Mouse (Mus musculus) heart, embryonic 14.5 days (tissue): Measurements from ENCODE around the gene Zfp385b. TPM values are rescaled to one million over a fixed set of nuclear protein-coding genes. Genes with fewer than 3 reads are reported as not detected.

Source experiments
- ATAC-seq: fragments of 200-750 bp; cut with Nextera tagmentation; 2 replicates; pipeline ENCODE4 v1.8.0; 2017; ENCODE audit warnings: low read depth, moderate TSS enrichment; ENCODE audit not compliant: insufficient number of reproducible peaks, insufficient read depth, low FRiP score
- H3K27ac ChIP-seq, 2 experiments: fragments of 200-500 bp in 1 of 2; fragments of 300-500 bp in 1 of 2; sonication (generic) in 1 of 2; replicated peaks in 1 of 2; 2 replicates each; pipeline ENCODE4 v1.5.1; 2012 to 2014; ENCODE audit warnings: low read depth in 2 of 2, low read length in 2 of 2, control low read depth in 1 of 2, mild to moderate bottlenecking in 1 of 2, mixed read lengths in 1 of 2; ENCODE audit not compliant: control insufficient read depth in 1 of 2, insufficient read depth in 1 of 2
- H3K27me3 ChIP-seq: fragments of 300-500 bp; sonication (generic); 2 replicates; pipeline ENCODE4 v1.6.1; 2014; ENCODE audit warnings: mild to moderate bottlenecking, low read length, control low read depth; ENCODE audit not compliant: control insufficient read depth, insufficient read depth
- H3K36me3 ChIP-seq: fragments of 300-500 bp; sonication (generic); 2 replicates; pipeline ENCODE4 v1.6.1; 2014; ENCODE audit warnings: mild to moderate bottlenecking, control low read depth, low read length, mixed read lengths; ENCODE audit not compliant: control insufficient read depth, insufficient read depth
- H3K4me1 ChIP-seq, 2 experiments: fragments of 200-500 bp in 1 of 2; fragments of 300-500 bp in 1 of 2; sonication (generic) in 1 of 2; 2 replicates each; pipeline ENCODE4 v1.6.1; 2012 to 2014; ENCODE audit warnings: low read length in 2 of 2, control low read depth in 1 of 2, mixed read lengths in 1 of 2; ENCODE audit not compliant: control insufficient read depth in 2 of 2, insufficient read depth in 2 of 2
- H3K4me2 ChIP-seq: fragments of 300-500 bp; sonication (generic); 2 replicates; pipeline ENCODE4 v1.6.1; 2014; ENCODE audit warnings: mild to moderate bottlenecking, low read length
- H3K4me3 ChIP-seq, 2 experiments: fragments of 200-500 bp in 1 of 2; fragments of 300-500 bp in 1 of 2; sonication (generic) in 1 of 2; 2 replicates each; pipeline ENCODE4 v1.5.1; 2012 to 2014; ENCODE audit warnings: low read length in 2 of 2, mild to moderate bottlenecking in 2 of 2, control low read depth in 1 of 2, low read depth in 1 of 2, moderate library complexity in 1 of 2; ENCODE audit not compliant: control insufficient read depth in 1 of 2, insufficient read depth in 1 of 2
- H3K9ac ChIP-seq: fragments of 300-500 bp; sonication (generic); 2 replicates; pipeline ENCODE4 v1.6.1; 2014; ENCODE audit warnings: mild to moderate bottlenecking, low read length
- H3K9me3 ChIP-seq: fragments of 300-500 bp; sonication (generic); 2 replicates; pipeline ENCODE4 v1.6.1; 2016; ENCODE audit warnings: low read length, control low read depth; ENCODE audit not compliant: control insufficient read depth
- WGBS: fragments of 180-500 bp; shearing (Covaris S2); extraction: QIAGEN DNeasy Blood & Tissue Kit; methylation state at CpG from one replicate; pipeline ENCODE4 v1.1.7; 2014; 5-methylcytosine and 5-hydroxymethylcytosine counted together
- polyA plus RNA-seq: library from polyadenylated mRNA; unstranded; fragments of >200 nt; fragmentation: Nextera tagmentation; extraction: Ambion mirVana; gene quantifications from 2 replicates; pipeline ENCODE4 v1.2.1, GENCODE M21; 2014

Zfp385b gene
- polyA plus RNA-seq, 1 experiment from 2014 or later = 3.0 TPM

GRCm38 (mm10) chr2:77379332-77379731 lies 440.1 kb downstream of the Zfp385b start:
- H3K27ac ChIP-seq = no peak overlapping the region
- no peak overlapping the region for H3K9ac ChIP-seq
- no peaks in the 10 kb centered on the region for H3K36me3 ChIP-seq
- ATAC-seq = no peak
- 76% methylated on average over 5 of the region's 5 CpGs for WGBS
- no peak overlapping the region for H3K4me2 ChIP-seq
- H3K4me1 ChIP-seq = no peaks in the 10 kb centered on the region
- no peak overlapping the region for H3K4me3 ChIP-seq
- no peaks in the 10 kb centered on the region for H3K9me3 ChIP-seq
- no peaks in the 10 kb centered on the region for H3K27me3 ChIP-seq

GRCm38 (mm10) chr2:77376823-77377222 lies 442.6 kb downstream of the Zfp385b start:
- Histone ChIP-seq H3K36me3 (no peaks in the 10 kb centered on the region), H3K27ac (no peak overlapping the region), H3K4me2 (no peak overlapping the region), H3K27me3 (no peaks in the 10 kb centered on the region), H3K4me1 (no peaks in the 10 kb centered on the region), H3K9ac (no peak overlapping the region), H3K4me3 (no peak overlapping the region), H3K9me3 (no peaks in the 10 kb centered on the region)
- 69% methylated on average over 9 of the region's 9 CpGs for whole genome bisulfite sequencing
- no peak for ATAC-seq

- H3K4me1 ChIP-seq = no peaks in the 10 kb centered on the region
- ATAC-seq = no peak
- no peak overlapping the region for H3K27ac ChIP-seq
- 73% methylated on average over 8 of the region's 8 CpGs for WGBS
- no peak overlapping the region for H3K4me2 ChIP-seq
- no peaks in the 10 kb centered on the region for H3K27me3 ChIP-seq
- no peaks in the 10 kb centered on the region for H3K36me3 ChIP-seq
- no peak overlapping the region for H3K9ac ChIP-seq
- no peak overlapping the region for H3K4me3 ChIP-seq
- no peaks in the 10 kb centered on the region for H3K9me3 ChIP-seq
Measured at GRCm38 (mm10) chr2:77375155-77375554, 444.3 kb downstream of the Zfp385b start.

- H3K27ac ChIP-seq = no peak overlapping the region
- H3K27me3 ChIP-seq = no peaks in the 10 kb centered on the region
- 52% methylated on average over 4 of the region's 4 CpGs for WGBS
- no peaks in the 10 kb centered on the region for H3K4me1 ChIP-seq
- H3K9me3 ChIP-seq = no peaks in the 10 kb centered on the region
- H3K9ac ChIP-seq = no peak overlapping the region
- H3K4me2 ChIP-seq = no peak overlapping the region
- no peaks in the 10 kb centered on the region for H3K36me3 ChIP-seq
- no peak for ATAC-seq
- no peak overlapping the region for H3K4me3 ChIP-seq
Measured at GRCm38 (mm10) chr2:77369174-77369573, 450.3 kb downstream of the Zfp385b start.

Other genes with a start within 250 kb of the Zfp385b start
- 14.4 and 18.8 TPM in 2 replicates for gene Cwc22, start 126.7 kb upstream of the Zfp385b start, polyA plus RNA-seq